Mouse (Mus musculus): ENCODE results near the gene Sult5a1. TPM values are rescaled to one million over a fixed set of nuclear protein-coding genes. Genes with fewer than 3 reads are reported as not detected.

Sult5a1 gene
- polyA plus RNA-seq, 1 experiment from 2014 or later = 0.40 TPM

- H3K9me3 ChIP-seq (replicated peaks; ENCODE audit: control insufficient read depth, low read length, poor library complexity, severe bottlenecking) = no peaks in the 10 kb centered on the region
- no peak overlapping the region for H3K4me2 ChIP-seq (ENCODE audit: low read length)
- H3K36me3 ChIP-seq (ENCODE audit: control insufficient read depth, insufficient read depth, low read length) = no peaks in the 10 kb centered on the region
- H3K9ac ChIP-seq (ENCODE audit: low read depth, low read length) = no peak overlapping the region
- H3K4me3 ChIP-seq (ENCODE audit: low read depth, low read length) = no peak overlapping the region
- WGBS = 75% methylated on average over 14 of the region's 14 CpGs
- no peak for ATAC-seq
- H3K27ac ChIP-seq (ENCODE audit: low read length) = no peak overlapping the region
- no peaks in the 10 kb centered on the region for H3K27me3 ChIP-seq (ENCODE audit: control insufficient read depth, insufficient read depth, low read depth, low read length)
- H3K4me1 ChIP-seq (ENCODE audit: control insufficient read depth, insufficient read depth, low read length) = peaks cover 5% of the 10 kb centered on the region
These were observed 16.2 kb downstream of the Sult5a1 start for GRCm38 (mm10) chr8:123141741-123142462.

- 63% methylated on average over 4 of the region's 4 CpGs for WGBS
- H3K27me3 ChIP-seq (ENCODE audit: control insufficient read depth, insufficient read depth, low read depth, low read length) = no peaks in the 10 kb centered on the region
- H3K4me1 ChIP-seq (ENCODE audit: control insufficient read depth, insufficient read depth, low read length) = peaks cover 18% of the 10 kb centered on the region
- H3K9me3 ChIP-seq (replicated peaks; ENCODE audit: control insufficient read depth, low read length, poor library complexity, severe bottlenecking) = no peaks in the 10 kb centered on the region
- H3K9ac ChIP-seq (ENCODE audit: low read depth, low read length) = no peak overlapping the region
- no peak overlapping the region for H3K4me3 ChIP-seq (ENCODE audit: low read depth, low read length)
- H3K4me2 ChIP-seq (ENCODE audit: low read length) = no peak overlapping the region
- no peaks in the 10 kb centered on the region for H3K36me3 ChIP-seq (ENCODE audit: control insufficient read depth, insufficient read depth, low read length)
- ATAC-seq = no peak
- no peak overlapping the region for H3K27ac ChIP-seq (ENCODE audit: low read length)
These were observed 19.4 kb downstream of the Sult5a1 start for GRCm38 (mm10) chr8:123138741-123139140.

GRCm38 (mm10) chr8:123137645-123138077 lies 20.5 kb downstream of the Sult5a1 start:
- ATAC-seq = no peak
- Histone ChIP-seq H3K9me3 (replicated peaks; ENCODE audit: control insufficient read depth, low read length, poor library complexity, severe bottlenecking) (no peaks in the 10 kb centered on the region), H3K4me3 (ENCODE audit: low read depth, low read length) (no peak overlapping the region), H3K4me2 (ENCODE audit: low read length) (no peak overlapping the region), H3K27ac (ENCODE audit: low read length) (no peak overlapping the region; the same call in 1 of the 2 replicates), H3K36me3 (ENCODE audit: control insufficient read depth, insufficient read depth, low read length) (no peaks in the 10 kb centered on the region), H3K9ac (ENCODE audit: low read depth, low read length) (no peak overlapping the region), H3K4me1 (ENCODE audit: control insufficient read depth, insufficient read depth, low read length) (peaks cover 18% of the 10 kb centered on the region), H3K27me3 (ENCODE audit: control insufficient read depth, insufficient read depth, low read depth, low read length) (no peaks in the 10 kb centered on the region)
- WGBS = 17% methylated on average over 2 of the region's 2 CpGs

GRCm38 (mm10) chr8:123136287-123136686 lies 21.8 kb downstream of the Sult5a1 start:
- H3K36me3 ChIP-seq (ENCODE audit: control insufficient read depth, insufficient read depth, low read length) = no peaks in the 10 kb centered on the region
- no peak for ATAC-seq
- 85% methylated on average over 9 of the region's 9 CpGs for WGBS
- no peak overlapping the region for H3K4me3 ChIP-seq (ENCODE audit: low read depth, low read length)
- H3K9me3 ChIP-seq (replicated peaks; ENCODE audit: control insufficient read depth, low read length, poor library complexity, severe bottlenecking) = no peaks in the 10 kb centered on the region
- no peak overlapping the region; the same call in 1 of the 2 replicates for H3K27ac ChIP-seq (ENCODE audit: low read length)
- no peak overlapping the region for H3K4me2 ChIP-seq (ENCODE audit: low read length)
- H3K27me3 ChIP-seq (ENCODE audit: control insufficient read depth, insufficient read depth, low read depth, low read length) = no peaks in the 10 kb centered on the region
- H3K9ac ChIP-seq (ENCODE audit: low read depth, low read length) = no peak overlapping the region
- H3K4me1 ChIP-seq (ENCODE audit: control insufficient read depth, insufficient read depth, low read length) = peaks cover 18% of the 10 kb centered on the region

- WGBS = 37% methylated on average over 9 of the region's 9 CpGs
- Histone ChIP-seq H3K4me1 (ENCODE audit: control insufficient read depth, insufficient read depth, low read length) (peaks cover 18% of the 10 kb centered on the region), H3K4me2 (ENCODE audit: low read length) (peak overlapping the region; percentile 38), H3K9me3 (replicated peaks; ENCODE audit: control insufficient read depth, low read length, poor library complexity, severe bottlenecking) (no peaks in the 10 kb centered on the region), H3K27ac (ENCODE audit: low read length) (peak overlapping the region; percentile 86), H3K27me3 (ENCODE audit: control insufficient read depth, insufficient read depth, low read depth, low read length) (no peaks in the 10 kb centered on the region), H3K4me3 (ENCODE audit: low read depth, low read length) (0 out of 2 replicates have a peak overlapping the region, but pooled peaks have one; percentile 4), H3K9ac (ENCODE audit: low read depth, low read length) (0 out of 2 replicates have a peak overlapping the region, but pooled peaks have one; percentile 32), H3K36me3 (ENCODE audit: control insufficient read depth, insufficient read depth, low read length) (no peaks in the 10 kb centered on the region)
- peak; percentile 34 for ATAC-seq
These were observed 22.3 kb downstream of the Sult5a1 start for GRCm38 (mm10) chr8:123135806-123136205.

- peaks cover 18% of the 10 kb centered on the region for H3K4me1 ChIP-seq (ENCODE audit: control insufficient read depth, insufficient read depth, low read length)
- 0 out of 2 replicates have a peak overlapping the region, but pooled peaks have one; percentile 4 for H3K4me3 ChIP-seq (ENCODE audit: low read depth, low read length)
- no peaks in the 10 kb centered on the region for H3K36me3 ChIP-seq (ENCODE audit: control insufficient read depth, insufficient read depth, low read length)
- WGBS = 4% methylated on average over 7 of the region's 7 CpGs
- H3K27me3 ChIP-seq (ENCODE audit: control insufficient read depth, insufficient read depth, low read depth, low read length) = no peaks in the 10 kb centered on the region
- peak; percentile 80 for ATAC-seq
- no peaks in the 10 kb centered on the region for H3K9me3 ChIP-seq (replicated peaks; ENCODE audit: control insufficient read depth, low read length, poor library complexity, severe bottlenecking)
- 0 out of 2 replicates have a peak overlapping the region, but pooled peaks have one; percentile 32 for H3K9ac ChIP-seq (ENCODE audit: low read depth, low read length)
- peak overlapping the region; percentile 38 for H3K4me2 ChIP-seq (ENCODE audit: low read length)
- peak overlapping the region; percentile 86 for H3K27ac ChIP-seq (ENCODE audit: low read length)
These were observed 22.7 kb downstream of the Sult5a1 start for GRCm38 (mm10) chr8:123135406-123135805.

- peak overlapping the region; percentile 83 for H3K27ac ChIP-seq (ENCODE audit: low read length)
- whole genome bisulfite sequencing = 82% methylated on average over 11 of the region's 11 CpGs
- no peaks in the 10 kb centered on the region for H3K9me3 ChIP-seq (replicated peaks; ENCODE audit: control insufficient read depth, low read length, poor library complexity, severe bottlenecking)
- no peaks in the 10 kb centered on the region for H3K36me3 ChIP-seq (ENCODE audit: control insufficient read depth, insufficient read depth, low read length)
- no peak overlapping the region for H3K4me3 ChIP-seq (ENCODE audit: low read depth, low read length)
- H3K27me3 ChIP-seq (ENCODE audit: control insufficient read depth, insufficient read depth, low read depth, low read length) = no peaks in the 10 kb centered on the region
- H3K4me2 ChIP-seq (ENCODE audit: low read length) = no peak overlapping the region
- H3K9ac ChIP-seq (ENCODE audit: low read depth, low read length) = no peak overlapping the region
- H3K4me1 ChIP-seq (ENCODE audit: control insufficient read depth, insufficient read depth, low read length) = peaks cover 18% of the 10 kb centered on the region
- ATAC-seq = no peak
These were observed 23.9 kb downstream of the Sult5a1 start for GRCm38 (mm10) chr8:123134149-123134713.

- WGBS = 100% methylated on average over 2 of the region's 2 CpGs
- H3K9ac ChIP-seq (ENCODE audit: low read depth, low read length) = no peak overlapping the region
- H3K4me2 ChIP-seq (ENCODE audit: low read length) = no peak overlapping the region
- H3K27me3 ChIP-seq (ENCODE audit: control insufficient read depth, insufficient read depth, low read depth, low read length) = no peaks in the 10 kb centered on the region
- peaks cover 15% of the 10 kb centered on the region for H3K4me1 ChIP-seq (ENCODE audit: control insufficient read depth, insufficient read depth, low read length)
- H3K36me3 ChIP-seq (ENCODE audit: control insufficient read depth, insufficient read depth, low read length) = no peaks in the 10 kb centered on the region
- ATAC-seq = no peak
- no peak overlapping the region for H3K4me3 ChIP-seq (ENCODE audit: low read depth, low read length)
- H3K9me3 ChIP-seq (replicated peaks; ENCODE audit: control insufficient read depth, low read length, poor library complexity, severe bottlenecking) = no peaks in the 10 kb centered on the region
- H3K27ac ChIP-seq (ENCODE audit: low read length) = no peak overlapping the region
These were observed 25.2 kb downstream of the Sult5a1 start for GRCm38 (mm10) chr8:123132953-123133352.

- no peak overlapping the region for H3K4me2 ChIP-seq (ENCODE audit: low read length)
- 74% methylated on average over 9 of the region's 9 CpGs for WGBS
- ATAC-seq = no peak
These were observed 27.1 kb downstream of the Sult5a1 start for GRCm38 (mm10) chr8:123131041-123131440.

More at GRCm38 (mm10) chr8:123131041-123131440, 27.1 kb downstream of the Sult5a1 start:
- Histone ChIP-seq H3K4me3 (ENCODE audit: low read depth, low read length) (no peak overlapping the region), H3K4me1 (ENCODE audit: control insufficient read depth, insufficient read depth, low read length) (peaks cover 13% of the 10 kb centered on the region), H3K27ac (ENCODE audit: low read length) (no peak overlapping the region), H3K27me3 (ENCODE audit: control insufficient read depth, insufficient read depth, low read depth, low read length) (peaks cover 8% of the 10 kb centered on the region; the same call in 1 of the 2 replicates), H3K36me3 (ENCODE audit: control insufficient read depth, insufficient read depth, low read length) (no peaks in the 10 kb centered on the region), H3K9me3 (replicated peaks; ENCODE audit: control insufficient read depth, low read length, poor library complexity, severe bottlenecking) (no peaks in the 10 kb centered on the region), H3K9ac (ENCODE audit: low read depth, low read length) (no peak overlapping the region)

All from midbrain, embryonic 16.5 days (tissue).